Mouse (Mus musculus): ENCODE measurements around the gene Ptgs2. TPM values are rescaled to one million over a fixed set of nuclear protein-coding genes. Genes with fewer than 3 reads are reported as not detected.

Ptgs2 gene
- total and polyA plus RNA-seq, 3 experiments: not detected

- DNase-seq (ENCODE audit: low spot score) (no peak), ATAC-seq (ENCODE audit: extremely low read depth, insufficient number of reproducible peaks, low FRiP score, poor library complexity, severe bottlenecking) (no peak)
- Histone ChIP-seq H3K4me3 (ENCODE audit: low read depth, low read length) (no peak overlapping the region), H3K36me3 (replicated peaks) (no peaks in the 10 kb centered on the region), H3K27me3 (ENCODE audit: insufficient read depth, low read length) (no peaks in the 10 kb centered on the region), H3K9me3 (replicated peaks) (peaks cover 21% of the 10 kb centered on the region), H3K4me1 (ENCODE audit: insufficient read depth, low read depth, low read length) (no peaks in the 10 kb centered on the region)
- TF ChIP-seq CTCF (IDR thresholded peaks at IDR 0.05; ENCODE audit: low read depth, low read length) (no peak), POLR2AphosphoS5 (IDR thresholded peaks at IDR 0.05; ENCODE audit: insufficient replicate concordance, low read depth, low read length) (no peak), GATA2 (IDR thresholded peaks at IDR 0.05; ENCODE audit: borderline replicate concordance, low read depth, low read length) (no peak), GATA1 (IDR thresholded peaks at IDR 0.05; ENCODE audit: borderline replicate concordance, low read length) (no peak), TAL1 (conservative IDR thresholded peaks at IDR 0.05; ENCODE audit: low read depth, low read length) (no peak)
These were observed 9.6 kb upstream of the Ptgs2 start for GRCm38 (mm10) chr1:150090229-150090628.

DNA sequence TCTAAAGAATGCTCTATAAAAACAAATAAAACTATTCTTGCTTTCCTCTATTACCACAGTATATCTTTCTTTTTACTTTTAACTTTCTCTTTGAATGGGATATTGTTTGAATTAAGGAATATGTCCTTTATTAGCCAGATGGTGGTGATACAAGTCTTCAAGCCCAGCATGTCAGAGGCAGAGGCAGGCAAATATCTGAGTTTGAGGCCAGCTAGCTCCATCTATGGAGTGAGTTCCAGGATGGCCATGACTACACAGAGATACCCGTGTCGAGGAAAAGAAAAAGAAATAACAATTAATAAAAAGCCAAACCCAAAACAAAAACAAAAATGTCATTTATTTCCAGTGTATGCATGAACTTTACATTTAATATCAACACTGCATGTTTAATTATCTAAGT is 2.8 kb upstream of the Ptgs2 start:
- ATAC-seq (ENCODE audit: extremely low read depth, insufficient number of reproducible peaks, low FRiP score, poor library complexity, severe bottlenecking): no peak

DNA sequence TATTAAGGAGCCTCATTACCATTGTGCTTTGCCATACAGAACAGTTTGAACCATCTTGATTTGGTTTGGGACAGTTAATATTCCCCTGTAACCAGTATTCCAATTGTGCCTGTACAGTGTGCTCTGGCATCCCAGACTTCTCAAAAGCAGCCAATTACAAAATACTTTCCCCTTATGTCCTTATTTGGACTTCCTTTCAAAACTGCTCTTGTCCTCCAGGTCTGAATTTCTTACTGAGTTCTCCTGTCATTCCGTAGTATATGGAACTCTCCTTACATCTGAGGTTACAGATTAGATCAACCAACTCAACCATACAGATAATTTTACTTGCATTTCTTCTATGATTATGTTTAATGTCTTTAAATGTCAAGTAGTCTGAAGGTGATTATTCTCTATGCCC is 2.1 kb upstream of the Ptgs2 start:
- Histone ChIP-seq H3K27me3 (ENCODE audit: insufficient read depth, low read length) (no peaks in the 10 kb centered on the region), H3K4me3 (ENCODE audit: low read depth, low read length) (no peak overlapping the region), H3K36me3 (replicated peaks) (no peaks in the 10 kb centered on the region), H3K9me3 (replicated peaks) (peaks cover 15% of the 10 kb centered on the region), H3K4me1 (ENCODE audit: insufficient read depth, low read depth, low read length) (no peaks in the 10 kb centered on the region)
- DNase-seq (ENCODE audit: low spot score) (no peak), ATAC-seq (ENCODE audit: extremely low read depth, insufficient number of reproducible peaks, low FRiP score, poor library complexity, severe bottlenecking) (no peak)
- TF ChIP-seq POLR2AphosphoS5 (IDR thresholded peaks at IDR 0.05; ENCODE audit: insufficient replicate concordance, low read depth, low read length) (no peak), GATA2 (IDR thresholded peaks at IDR 0.05; ENCODE audit: borderline replicate concordance, low read depth, low read length) (no peak), CTCF (IDR thresholded peaks at IDR 0.05; ENCODE audit: low read depth, low read length) (no peak), GATA1 (IDR thresholded peaks at IDR 0.05; ENCODE audit: borderline replicate concordance, low read length) (no peak), TAL1 (conservative IDR thresholded peaks at IDR 0.05; ENCODE audit: low read depth, low read length) (no peak)

More for the DNA sequence above, 2.8 kb upstream of the Ptgs2 start:
- Histone ChIP-seq H3K27me3 (ENCODE audit: insufficient read depth, low read length) (no peaks in the 10 kb centered on the region), H3K4me3 (ENCODE audit: low read depth, low read length) (no peak overlapping the region), H3K36me3 (replicated peaks) (no peaks in the 10 kb centered on the region), H3K4me1 (ENCODE audit: insufficient read depth, low read depth, low read length) (no peaks in the 10 kb centered on the region), H3K9me3 (replicated peaks) (peaks cover 15% of the 10 kb centered on the region)
- TF ChIP-seq GATA2 (IDR thresholded peaks at IDR 0.05; ENCODE audit: borderline replicate concordance, low read depth, low read length) (no peak), GATA1 (IDR thresholded peaks at IDR 0.05; ENCODE audit: borderline replicate concordance, low read length) (no peak), TAL1 (conservative IDR thresholded peaks at IDR 0.05; ENCODE audit: low read depth, low read length) (no peak), POLR2AphosphoS5 (IDR thresholded peaks at IDR 0.05; ENCODE audit: insufficient replicate concordance, low read depth, low read length) (no peak)
- no peak for DNase-seq (ENCODE audit: low spot score)

DNA sequence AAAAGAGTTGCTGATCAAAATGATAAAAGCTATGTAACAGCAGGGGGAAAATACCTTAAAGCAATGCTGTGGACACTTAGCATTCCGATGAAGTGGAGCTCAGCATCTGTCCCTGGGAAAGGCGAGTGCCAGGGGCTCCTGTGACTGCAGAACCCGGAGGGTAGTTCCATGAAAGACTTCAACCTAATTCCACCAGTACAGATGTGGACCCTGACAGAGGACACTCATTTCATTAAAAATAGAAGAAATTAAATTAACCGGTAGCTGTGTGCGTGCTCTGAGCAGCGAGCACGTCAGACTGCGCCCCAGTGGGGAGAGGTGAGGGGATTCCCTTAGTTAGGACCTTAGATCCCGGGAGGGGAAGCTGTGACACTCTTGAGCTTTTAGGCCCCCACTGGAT is 457 bp upstream of the Ptgs2 start:
- no peak for ATAC-seq (ENCODE audit: extremely low read depth, insufficient number of reproducible peaks, low FRiP score, poor library complexity, severe bottlenecking)
- H3K36me3 ChIP-seq (replicated peaks): no peaks in the 10 kb centered on the region
- H3K4me1 ChIP-seq (ENCODE audit: insufficient read depth, low read depth, low read length): no peaks in the 10 kb centered on the region
- peaks cover 18% of the 10 kb centered on the region for H3K9me3 ChIP-seq (replicated peaks)
- TF ChIP-seq POLR2AphosphoS5 (IDR thresholded peaks at IDR 0.05; ENCODE audit: insufficient replicate concordance, low read depth, low read length) (no peak), GATA2 (IDR thresholded peaks at IDR 0.05; ENCODE audit: borderline replicate concordance, low read depth, low read length) (no peak), CTCF (IDR thresholded peaks at IDR 0.05; ENCODE audit: low read depth, low read length) (no peak), TAL1 (conservative IDR thresholded peaks at IDR 0.05; ENCODE audit: low read depth, low read length) (no peak), GATA1 (IDR thresholded peaks at IDR 0.05; ENCODE audit: borderline replicate concordance, low read length) (no peak)
- H3K4me3 ChIP-seq (ENCODE audit: low read depth, low read length): no peak overlapping the region
- no peaks in the 10 kb centered on the region for H3K27me3 ChIP-seq (ENCODE audit: insufficient read depth, low read length)
- DNase-seq (ENCODE audit: low spot score): no peak

DNA sequence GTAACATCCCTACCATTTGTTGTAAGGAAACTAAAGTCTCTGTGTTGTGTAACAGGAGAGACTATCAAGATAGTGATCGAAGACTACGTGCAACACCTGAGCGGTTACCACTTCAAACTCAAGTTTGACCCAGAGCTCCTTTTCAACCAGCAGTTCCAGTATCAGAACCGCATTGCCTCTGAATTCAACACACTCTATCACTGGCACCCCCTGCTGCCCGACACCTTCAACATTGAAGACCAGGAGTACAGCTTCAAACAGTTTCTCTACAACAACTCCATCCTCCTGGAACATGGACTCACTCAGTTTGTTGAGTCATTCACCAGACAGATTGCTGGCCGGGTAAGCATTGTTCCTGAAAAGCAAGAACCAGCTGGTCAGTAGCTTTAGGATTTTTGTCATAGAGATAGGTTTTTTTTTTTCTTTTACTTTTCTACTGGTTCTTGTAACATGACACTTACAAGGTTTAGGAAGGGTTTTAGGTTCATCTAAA is 4.4 kb downstream of the Ptgs2 start:
- Histone ChIP-seq H3K27me3 (ENCODE audit: insufficient read depth, low read length) (no peaks in the 10 kb centered on the region), H3K9me3 (replicated peaks) (peaks cover 27% of the 10 kb centered on the region), H3K4me3 (ENCODE audit: low read depth, low read length) (no peak overlapping the region), H3K4me1 (ENCODE audit: insufficient read depth, low read depth, low read length) (no peaks in the 10 kb centered on the region), H3K36me3 (replicated peaks) (no peaks in the 10 kb centered on the region)
- ATAC-seq (ENCODE audit: extremely low read depth, insufficient number of reproducible peaks, low FRiP score, poor library complexity, severe bottlenecking) (no peak), DNase-seq (ENCODE audit: low spot score) (no peak)
- TF ChIP-seq GATA2 (IDR thresholded peaks at IDR 0.05; ENCODE audit: borderline replicate concordance, low read depth, low read length): no peak
- TF ChIP-seq TAL1 (conservative IDR thresholded peaks at IDR 0.05; ENCODE audit: low read depth, low read length): no peak
- no peak for TF ChIP-seq GATA1 (IDR thresholded peaks at IDR 0.05; ENCODE audit: borderline replicate concordance, low read length)
- no peak for TF ChIP-seq CTCF (IDR thresholded peaks at IDR 0.05; ENCODE audit: low read depth, low read length)
- TF ChIP-seq POLR2AphosphoS5 (IDR thresholded peaks at IDR 0.05; ENCODE audit: insufficient replicate concordance, low read depth, low read length): no peak

DNA sequence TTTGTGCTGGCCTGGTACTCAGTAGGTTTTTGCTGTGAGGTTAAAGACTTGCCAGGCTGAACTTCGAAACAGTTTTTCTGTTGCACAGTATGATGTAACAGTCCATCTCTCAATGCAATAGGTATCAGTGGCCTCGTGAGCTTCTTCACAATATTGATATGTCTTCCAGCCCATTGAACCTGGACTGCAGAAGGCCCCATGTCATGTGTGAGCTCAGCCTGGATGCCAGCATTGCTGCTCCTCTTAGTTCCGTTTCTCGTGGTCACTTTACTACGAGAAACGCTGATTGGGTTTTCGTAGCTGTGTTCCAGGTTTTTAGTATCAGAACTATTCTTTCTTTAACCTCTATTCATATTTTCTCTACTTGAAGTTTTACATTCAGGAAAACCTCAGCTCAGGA is 6.9 kb downstream of the Ptgs2 start:
- peaks cover 21% of the 10 kb centered on the region for H3K9me3 ChIP-seq (replicated peaks)
- TF ChIP-seq GATA2 (IDR thresholded peaks at IDR 0.05; ENCODE audit: borderline replicate concordance, low read depth, low read length) (no peak), CTCF (IDR thresholded peaks at IDR 0.05; ENCODE audit: low read depth, low read length) (no peak)
- no peaks in the 10 kb centered on the region for H3K27me3 ChIP-seq (ENCODE audit: insufficient read depth, low read length)
- H3K4me3 ChIP-seq (ENCODE audit: low read depth, low read length): no peak overlapping the region
- H3K4me1 ChIP-seq (ENCODE audit: insufficient read depth, low read depth, low read length): no peaks in the 10 kb centered on the region
- DNase-seq (ENCODE audit: low spot score) (no peak), ATAC-seq (ENCODE audit: extremely low read depth, insufficient number of reproducible peaks, low FRiP score, poor library complexity, severe bottlenecking) (no peak)
- no peaks in the 10 kb centered on the region for H3K36me3 ChIP-seq (replicated peaks)

DNA sequence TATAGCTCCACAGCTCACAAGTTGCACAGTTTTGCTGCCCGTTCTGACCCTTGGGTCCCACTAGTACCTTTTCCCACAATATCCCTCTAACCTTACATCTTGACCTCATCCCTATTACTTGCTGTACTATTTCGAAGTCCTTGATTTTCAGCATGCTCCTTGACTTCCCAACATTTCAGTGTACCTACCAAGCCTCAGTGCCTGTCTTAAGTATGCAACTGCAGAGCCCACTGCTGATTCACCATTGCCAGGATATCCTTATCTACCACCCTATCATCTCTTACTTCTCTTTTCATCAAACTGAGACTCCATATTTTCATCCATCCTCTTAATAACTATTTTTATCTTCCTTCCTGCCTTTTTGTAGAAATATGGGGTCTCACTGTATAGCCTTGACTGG is 9.8 kb downstream of the Ptgs2 start:
- no peak for ATAC-seq (ENCODE audit: extremely low read depth, insufficient number of reproducible peaks, low FRiP score, poor library complexity, severe bottlenecking)
- DNase-seq (ENCODE audit: low spot score): no peak
- no peak overlapping the region for H3K4me3 ChIP-seq (ENCODE audit: low read depth, low read length)
- TF ChIP-seq TAL1 (conservative IDR thresholded peaks at IDR 0.05; ENCODE audit: low read depth, low read length) (no peak), POLR2AphosphoS5 (IDR thresholded peaks at IDR 0.05; ENCODE audit: insufficient replicate concordance, low read depth, low read length) (no peak), GATA2 (IDR thresholded peaks at IDR 0.05; ENCODE audit: borderline replicate concordance, low read depth, low read length) (no peak), GATA1 (IDR thresholded peaks at IDR 0.05; ENCODE audit: borderline replicate concordance, low read length) (no peak), CTCF (IDR thresholded peaks at IDR 0.05; ENCODE audit: low read depth, low read length) (no peak)
- H3K4me1 ChIP-seq (ENCODE audit: insufficient read depth, low read depth, low read length): no peaks in the 10 kb centered on the region
- H3K36me3 ChIP-seq (replicated peaks): no peaks in the 10 kb centered on the region
- no peaks in the 10 kb centered on the region for H3K27me3 ChIP-seq (ENCODE audit: insufficient read depth, low read length)
- H3K9me3 ChIP-seq (replicated peaks): peaks cover 16% of the 10 kb centered on the region

All from G1E (cell line).